ENCODE assay signal across 8 mouse cellular contexts in genomic region chr4:94978590-94979499, GRCm38 (mm10). TPM values are rescaled to one million over a fixed set of nuclear protein-coding genes. Genes with fewer than 3 reads are reported as not detected.
A peak's percentile ranks its signal among the peaks of the same experiment; 100 is the strongest.
DNase-seq lines count a peak whose midpoint lies in the region; ATAC-seq and TF ChIP-seq lines count a peak whose summit lies in the region.

TSS of gene Mysm1 (minus strand) at chr4:94979100.

- no peaks in the 10 kb centered on the region for H3K27me3 ChIP-seq in embryonic facial prominence, embryonic 13.5 days
- H3K27me3 ChIP-seq in kidney, adult 2 months (replicated peaks; ENCODE audit: control insufficient read depth, insufficient read depth, low read length): no peaks in the 10 kb centered on the region
- no peaks in the 10 kb centered on the region for H3K27me3 ChIP-seq in limb, embryonic 12.5 days
- H3K27me3 ChIP-seq in midbrain, embryonic 15.5 days (replicated peaks): no peaks in the 10 kb centered on the region
- no peaks in the 10 kb centered on the region for H3K27me3 ChIP-seq in spleen, adult 2 months (ENCODE audit: control insufficient read depth, insufficient read depth, low read length)

- H3K4me2 ChIP-seq in embryonic facial prominence, embryonic 13.5 days: peak within 1 kb of the TSS; percentile 83
- H3K4me2 ChIP-seq in limb, embryonic 12.5 days: peak within 1 kb of the TSS; percentile 84
- peak within 1 kb of the TSS; percentile 76 for H3K4me2 ChIP-seq in midbrain, embryonic 15.5 days

- H3K36me3 ChIP-seq in embryonic facial prominence, embryonic 13.5 days: peaks cover 13% of the 10 kb centered on the region
- H3K36me3 ChIP-seq in kidney, adult 2 months (ENCODE audit: control insufficient read depth, insufficient read depth, low read length): no peaks in the 10 kb centered on the region
- H3K36me3 ChIP-seq in limb, embryonic 12.5 days: peaks cover 21% of the 10 kb centered on the region
- H3K36me3 ChIP-seq in midbrain, embryonic 15.5 days (replicated peaks): peaks cover 3% of the 10 kb centered on the region
- peaks cover 5% of the 10 kb centered on the region; the same call in 1 of the 2 replicates for H3K36me3 ChIP-seq in spleen, adult 2 months (ENCODE audit: control insufficient read depth, insufficient read depth, low read length)

- 0 out of 2 replicates have a peak, but pooled peaks have one; percentile 6 for TF ChIP-seq CTCF in kidney, adult 2 months (conservative IDR thresholded peaks at IDR 0.05; ENCODE audit: insufficient read depth, insufficient read length, low read depth, low read length)
- TF ChIP-seq CTCF in spleen, adult 2 months (IDR thresholded peaks at IDR 0.05; ENCODE audit: extremely low read depth, insufficient read depth, insufficient read length, insufficient replicate concordance): no peak

- WGBS in embryonic facial prominence, embryonic 13.5 days: under 1% methylated on average over 69 of the region's 69 CpGs
- WGBS in kidney, adult 2 months: 1% methylated on average over 69 of the region's 69 CpGs
- under 1% methylated on average over 69 of the region's 69 CpGs for WGBS in limb, embryonic 12.5 days
- under 1% methylated on average over 69 of the region's 69 CpGs for WGBS in midbrain, embryonic 15.5 days
- 1% methylated on average over 69 of the region's 69 CpGs for WGBS in spleen, adult 2 months

- TF ChIP-seq POLR2A in kidney, adult 2 months (IDR thresholded peaks at IDR 0.05; ENCODE audit: low read depth, low read length): peak; percentile 79
- TF ChIP-seq POLR2A in spleen, adult 2 months (IDR thresholded peaks at IDR 0.05; ENCODE audit: low read depth, low read length): peak; percentile 84

- H3K9me3 ChIP-seq in embryonic facial prominence, embryonic 13.5 days: no peaks in the 10 kb centered on the region
- H3K9me3 ChIP-seq in limb, embryonic 12.5 days: no peaks in the 10 kb centered on the region
- H3K9me3 ChIP-seq in midbrain, embryonic 15.5 days: no peaks in the 10 kb centered on the region

- H3K4me3 ChIP-seq in embryonic facial prominence, embryonic 13.5 days: peak within 1 kb of the TSS; percentile 86
- peak within 1 kb of the TSS; percentile 99 for H3K4me3 ChIP-seq in kidney, adult 2 months (ENCODE audit: insufficient read depth, low read depth, low read length)
- peak within 1 kb of the TSS; percentile 82 for H3K4me3 ChIP-seq in limb, embryonic 12.5 days (replicated peaks)
- H3K4me3 ChIP-seq in midbrain, embryonic 15.5 days: peak within 1 kb of the TSS; percentile 55
- H3K4me3 ChIP-seq in spleen, adult 2 months (ENCODE audit: extremely low read depth, insufficient read depth, insufficient read length): peak within 1 kb of the TSS; percentile 89

- peak; percentile 98 for DNase-seq in 3134 (ENCODE audit: extremely low read depth, insufficient read length, low spot score)
- peak; percentile 94 to 95 for DNase-seq in adrenal gland, postnatal 36 days
- DNase-seq in heart, adult 18-20 months: peak; percentile 94 to 97
- peak; percentile 96 for DNase-seq in kidney, adult 2 months
- peak; percentile 89 to 94 for DNase-seq in spleen, adult 2 months (ENCODE audit: low read depth in 1 of 2, low spot score in 2 of 2)

- peak; percentile 99 for ATAC-seq in embryonic facial prominence, embryonic 13.5 days (ENCODE audit: insufficient number of reproducible peaks, insufficient read depth, low FRiP score, low TSS enrichment, low read depth)
- ATAC-seq in limb, embryonic 12.5 days (ENCODE audit: insufficient number of reproducible peaks, insufficient read depth, low FRiP score, low TSS enrichment, low read depth): peak; percentile 98
- ATAC-seq in midbrain, embryonic 15.5 days (replicated peaks): peak; percentile 100

- H3K4me1 ChIP-seq in embryonic facial prominence, embryonic 13.5 days: peaks cover 12% of the 10 kb centered on the region
- H3K4me1 ChIP-seq in kidney, adult 2 months (ENCODE audit: control insufficient read depth, insufficient read depth, low read length): peaks cover 12% of the 10 kb centered on the region
- peaks cover 13% of the 10 kb centered on the region for H3K4me1 ChIP-seq in limb, embryonic 12.5 days (replicated peaks)
- H3K4me1 ChIP-seq in midbrain, embryonic 15.5 days: peaks cover 28% of the 10 kb centered on the region
- H3K4me1 ChIP-seq in spleen, adult 2 months (ENCODE audit: control insufficient read depth, insufficient read depth, insufficient read length): peaks cover 6% of the 10 kb centered on the region; the same call in 1 of the 2 replicates

- H3K27ac ChIP-seq in embryonic facial prominence, embryonic 13.5 days: peak within 1 kb of the TSS; percentile 87
- H3K27ac ChIP-seq in kidney, adult 2 months (ENCODE audit: insufficient read depth, low read depth, low read length): peak within 1 kb of the TSS; percentile 88
- peak within 1 kb of the TSS; percentile 83 for H3K27ac ChIP-seq in limb, embryonic 12.5 days
- H3K27ac ChIP-seq in midbrain, embryonic 15.5 days: peak within 1 kb of the TSS; percentile 85
- peak within 1 kb of the TSS; percentile 84 for H3K27ac ChIP-seq in spleen, adult 2 months (ENCODE audit: insufficient read depth, low read length)

- peak within 1 kb of the TSS; percentile 92 for H3K9ac ChIP-seq in embryonic facial prominence, embryonic 13.5 days
- H3K9ac ChIP-seq in limb, embryonic 12.5 days (replicated peaks): peak within 1 kb of the TSS; percentile 91
- peak within 1 kb of the TSS; percentile 73 for H3K9ac ChIP-seq in midbrain, embryonic 15.5 days

RNA-seq across cellular contexts. Expression of gene Mysm1, which starts in this region (rescaled TPM):
- total RNA-seq in adrenal gland, postnatal 36 days (2021): 10 to 100 TPM; 21.5 to 29.8 TPM
- 36.0 and 38.1 TPM in 2 replicates for polyA plus RNA-seq in embryonic facial prominence, embryonic 13.5 days (2015; fragmentation: Nextera tagmentation; extraction: Ambion mirVana)
- total RNA-seq in heart, adult 18-20 months (2021): 1 to 10 TPM; 7.1 to 8.0 TPM
- 3.4 and 4.4 TPM in 2 replicates for polyA plus RNA-seq in kidney, adult 2 months (2012; rRNA removed)
- polyA plus RNA-seq in limb, embryonic 12.5 days (2016; fragmentation: Nextera tagmentation; extraction: Ambion mirVana): 34.1 and 35.1 TPM in 2 replicates
- polyA plus RNA-seq in midbrain, embryonic 15.5 days (2015; fragmentation: Nextera tagmentation; extraction: Ambion mirVana): 26.4 and 30.6 TPM in 2 replicates
- polyA plus RNA-seq in spleen, adult 2 months (2012; rRNA removed): 2.6 and 2.9 TPM in 2 replicates

Comparison
In these comparisons a context has a peak if more than half of its experiments do, and no peak if none do; other contexts are left out.
1. Peak in every context shown above with its lines: DNase-seq, ATAC-seq, H3K4me3 ChIP-seq and H3K27ac ChIP-seq.